Mouse (Mus musculus) 3134 (cell line): ENCODE measurements around the gene Akap6.
A peak's percentile ranks its signal among the peaks of the same experiment; 100 is the strongest.

Experiments
- DNase-seq: peaks from one replicate; pipeline ENCODE4 v3.0.0-alpha.2; 2011; ENCODE audit warnings: low spot score; ENCODE audit not compliant: insufficient read length; ENCODE audit errors: extremely low read depth

The Akap6 gene

DNA sequence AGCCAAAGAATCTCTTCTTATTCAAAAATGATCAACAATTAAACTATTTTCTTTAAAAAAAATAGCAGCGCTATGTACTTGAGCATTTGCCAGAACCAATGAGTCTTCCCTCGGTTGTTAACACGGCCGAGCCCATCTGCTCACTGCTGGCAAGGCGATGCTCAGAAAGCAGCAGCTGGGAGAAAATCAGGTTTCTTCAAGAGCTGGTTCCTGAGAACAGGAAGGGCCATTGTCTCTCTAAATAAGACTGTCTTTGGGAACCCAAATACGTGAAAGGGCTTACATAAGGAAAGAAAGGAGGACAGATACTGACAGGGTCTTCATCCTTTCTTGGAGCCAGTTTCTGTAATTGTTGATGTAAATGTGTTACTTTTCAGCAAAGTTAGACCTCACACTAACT is 75.2 kb downstream of the Akap6 start:
- DNase-seq: no peak

DNA sequence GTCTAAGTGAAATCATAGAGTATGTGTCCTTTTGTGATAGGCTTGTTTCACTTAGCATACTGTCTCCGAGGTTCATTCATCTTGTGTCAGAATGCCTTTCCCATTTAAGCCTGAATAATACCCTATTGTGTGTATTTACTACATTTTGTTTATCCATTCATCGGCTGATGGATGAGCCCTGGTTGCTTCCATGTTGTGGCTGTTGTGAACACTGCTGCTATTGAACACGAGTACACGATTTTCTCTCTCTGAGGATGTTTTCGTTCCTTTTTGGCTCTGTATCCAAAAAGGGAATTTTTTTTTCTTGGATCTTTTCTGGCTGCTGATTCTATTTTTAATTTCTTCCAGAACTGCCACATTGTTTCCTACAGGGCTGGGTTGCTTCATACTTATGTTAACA is 81.0 kb downstream of the Akap6 start:
- DNase-seq: no peak

DNA sequence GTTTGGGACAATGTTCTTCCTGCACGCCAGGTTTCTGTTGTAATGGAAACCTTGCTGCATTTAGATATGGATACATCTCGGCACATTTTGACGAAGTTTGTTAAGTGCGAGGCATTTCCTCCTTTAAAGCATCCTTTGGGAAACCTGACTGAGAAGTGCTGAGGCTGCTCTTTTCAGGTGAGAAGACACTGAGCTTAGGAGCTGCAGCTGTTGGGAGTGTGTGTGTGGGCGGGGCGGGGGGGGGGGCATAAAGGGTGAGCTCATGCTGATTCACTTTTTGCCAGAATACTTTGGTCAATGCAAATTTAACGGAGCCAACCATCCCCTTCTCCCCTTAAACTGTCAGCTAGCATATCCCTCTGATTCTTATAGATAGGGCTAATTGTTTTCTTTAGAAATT is 81.9 kb downstream of the Akap6 start:
- peak; percentile 13 for DNase-seq

GRCm38 (mm10) chr12:52782902-52783441 is 83.8 kb downstream of the Akap6 start:
- DNase-seq: peak; percentile 67

- no peak for DNase-seq
Measured at GRCm38 (mm10) chr12:52785217-52785616, 86.0 kb downstream of the Akap6 start.

- no peak for DNase-seq
Measured at GRCm38 (mm10) chr12:52790350-52790768, 91.2 kb downstream of the Akap6 start.

DNA sequence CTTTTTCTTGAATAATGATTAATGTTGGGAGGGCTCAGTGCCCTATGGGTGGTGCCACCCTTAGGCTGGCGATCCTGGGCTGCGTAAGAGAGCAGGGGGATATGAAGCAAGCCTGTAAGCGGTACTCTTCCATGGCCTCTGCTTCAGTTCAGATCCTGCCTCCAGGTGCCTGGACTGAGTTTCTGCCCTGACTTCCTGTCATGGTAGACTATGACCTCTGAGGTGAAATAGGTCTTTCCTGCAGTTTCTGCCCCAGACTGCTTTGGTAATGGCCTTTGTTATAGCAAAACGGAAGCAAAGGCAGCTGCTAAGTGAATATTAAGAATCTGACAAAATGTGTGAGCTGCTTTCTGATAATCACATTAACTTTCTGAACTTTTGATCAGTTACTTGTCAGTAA is 94.9 kb downstream of the Akap6 start:
- no peak for DNase-seq

DNA sequence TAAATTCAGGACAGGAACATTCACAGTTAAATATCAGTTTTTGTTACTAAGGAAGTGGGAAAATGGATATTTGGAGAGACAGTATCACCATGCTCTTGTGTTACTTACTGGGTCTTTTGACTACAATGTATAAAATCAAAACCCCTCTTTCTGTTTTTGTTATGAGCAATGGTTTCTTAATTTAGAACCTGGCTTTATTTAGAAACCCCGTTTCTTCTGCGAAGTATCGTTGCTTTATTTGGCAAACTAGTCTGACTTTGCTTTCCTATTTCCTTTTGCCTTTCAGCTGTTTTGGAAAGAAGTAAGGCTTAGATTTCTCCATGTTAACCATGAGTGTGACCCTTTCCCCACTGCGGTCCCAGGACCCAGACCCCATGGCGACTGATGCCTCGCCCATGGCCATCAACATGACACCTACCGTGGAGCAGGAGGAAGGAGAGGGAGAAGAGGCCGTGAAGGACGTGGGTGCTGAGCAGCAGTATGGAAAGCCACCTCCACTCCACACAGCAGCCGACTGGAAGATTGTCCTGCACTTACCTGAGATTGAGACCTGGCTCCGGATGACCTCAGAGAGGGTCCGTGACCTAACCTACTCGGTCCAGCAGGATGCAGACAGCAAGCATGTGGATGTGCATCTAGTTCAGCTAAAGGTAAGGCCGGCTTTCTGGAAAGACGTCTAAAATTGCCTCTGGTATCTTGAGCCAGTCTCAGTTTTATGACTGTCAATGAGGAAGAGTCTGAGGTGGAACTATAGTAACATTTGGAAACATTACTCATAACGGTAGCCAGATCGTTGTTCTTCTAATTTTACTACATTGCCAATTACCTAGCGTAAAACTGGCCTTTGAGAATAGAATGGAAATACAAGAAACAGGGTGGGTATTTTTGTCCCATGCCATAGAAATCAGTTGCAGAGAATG is 96.6 kb downstream of the Akap6 start:
- DNase-seq: no peak

DNA sequence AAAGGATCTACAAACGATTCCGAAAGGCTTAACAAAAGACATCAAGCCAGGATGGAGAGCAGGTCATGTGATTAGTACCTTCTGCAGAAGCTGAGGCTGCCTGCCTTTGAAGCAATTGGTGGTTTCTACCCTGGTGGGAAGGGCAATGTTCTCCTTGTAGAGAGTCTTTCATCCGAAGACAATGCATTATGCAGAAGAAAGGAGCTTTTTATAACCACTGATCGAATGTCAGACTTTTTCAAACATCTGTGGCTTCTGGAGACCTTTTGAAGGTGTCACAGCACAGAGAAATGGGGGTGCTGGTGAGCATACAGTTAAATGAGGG is 97.2 kb downstream of the Akap6 start:
- no peak for DNase-seq

- DNase-seq: no peak
Measured at GRCm38 (mm10) chr12:52799717-52800116, 100.5 kb downstream of the Akap6 start.

DNA sequence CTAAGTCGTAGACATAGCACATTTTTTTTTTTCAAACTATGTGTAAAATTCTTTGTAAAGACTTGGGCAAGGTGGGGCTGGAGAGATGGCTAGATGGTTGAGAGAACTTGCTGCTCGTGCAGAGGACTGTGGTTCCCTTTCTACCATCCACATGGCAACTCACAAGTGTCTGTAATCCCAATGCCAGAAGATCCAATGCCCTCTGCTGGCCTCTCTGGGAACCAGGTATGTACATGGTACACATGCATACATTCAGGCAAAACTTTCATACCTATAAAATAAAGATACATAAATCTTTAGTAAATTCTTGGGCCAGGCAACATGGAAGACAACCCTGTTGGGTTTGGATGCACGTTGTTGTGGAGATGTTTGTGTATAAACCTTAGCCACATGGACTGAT is 107.1 kb downstream of the Akap6 start:
- no peak for DNase-seq

- DNase-seq: peak; percentile 58
Measured at GRCm38 (mm10) chr12:52818588-52818987, 119.4 kb downstream of the Akap6 start.

- DNase-seq: no peak
Measured at GRCm38 (mm10) chr12:52824774-52825173, 125.6 kb downstream of the Akap6 start.

DNA sequence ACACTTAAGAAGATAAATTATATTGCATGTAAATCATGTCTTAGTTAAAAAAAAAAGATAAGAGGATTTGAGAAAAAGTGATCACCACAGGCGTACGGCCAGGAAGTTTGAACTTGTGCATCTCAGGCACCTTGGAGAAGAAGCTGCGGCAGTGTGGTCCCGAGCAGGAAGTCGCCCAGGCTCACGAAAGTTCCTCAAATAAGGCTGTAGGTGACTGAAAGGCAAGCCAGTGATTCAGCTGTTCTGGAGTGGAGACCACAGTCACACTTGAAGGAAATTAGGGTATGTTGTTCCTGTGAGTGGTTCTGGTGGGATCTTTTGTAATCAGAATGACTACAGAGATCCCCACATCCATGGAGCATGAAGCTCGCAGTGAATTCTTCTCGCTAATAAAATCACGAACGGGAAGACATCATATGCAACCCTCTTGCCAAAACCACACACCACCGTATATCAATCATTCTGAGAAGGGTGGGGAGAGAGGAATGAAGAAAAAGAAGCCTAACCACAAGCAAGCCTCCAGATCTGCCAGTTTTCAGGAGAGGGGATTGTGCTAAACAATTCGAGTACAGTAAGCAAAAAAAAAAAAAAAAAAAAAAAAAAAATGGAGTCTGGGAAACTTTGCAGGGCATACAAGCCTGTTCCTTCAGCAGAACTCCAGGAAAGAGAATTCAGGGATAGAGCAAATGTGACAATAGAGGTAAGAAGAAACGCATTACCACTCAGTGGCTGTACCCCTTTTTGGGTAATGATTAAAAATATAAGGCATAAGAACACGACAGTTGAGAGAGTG is 130.0 kb downstream of the Akap6 start:
- peak; percentile 71 for DNase-seq

DNA sequence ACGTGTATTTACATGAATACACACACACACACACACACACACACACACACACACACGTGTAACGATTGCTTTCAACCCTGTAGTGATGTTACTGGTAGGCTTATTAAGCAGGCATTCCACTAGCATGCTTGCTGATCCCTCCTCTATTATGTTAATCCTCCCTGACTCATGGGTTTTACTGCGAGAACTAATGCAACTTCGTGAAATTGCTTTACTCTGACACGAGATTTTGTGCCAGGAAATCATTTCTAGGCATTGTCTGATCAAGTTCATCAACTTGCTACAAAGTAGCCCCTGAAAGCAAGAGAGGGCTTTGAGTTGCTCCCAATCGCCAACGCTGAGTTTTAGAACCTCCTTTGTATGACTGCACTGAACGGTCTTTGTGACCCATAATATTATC is 132.6 kb downstream of the Akap6 start:
- no peak for DNase-seq

- no peak for DNase-seq
Measured at GRCm38 (mm10) chr12:52832230-52832629, 133.0 kb downstream of the Akap6 start.

GRCm38 (mm10) chr12:52833141-52833540 is 134.0 kb downstream of the Akap6 start:
- no peak for DNase-seq

DNA sequence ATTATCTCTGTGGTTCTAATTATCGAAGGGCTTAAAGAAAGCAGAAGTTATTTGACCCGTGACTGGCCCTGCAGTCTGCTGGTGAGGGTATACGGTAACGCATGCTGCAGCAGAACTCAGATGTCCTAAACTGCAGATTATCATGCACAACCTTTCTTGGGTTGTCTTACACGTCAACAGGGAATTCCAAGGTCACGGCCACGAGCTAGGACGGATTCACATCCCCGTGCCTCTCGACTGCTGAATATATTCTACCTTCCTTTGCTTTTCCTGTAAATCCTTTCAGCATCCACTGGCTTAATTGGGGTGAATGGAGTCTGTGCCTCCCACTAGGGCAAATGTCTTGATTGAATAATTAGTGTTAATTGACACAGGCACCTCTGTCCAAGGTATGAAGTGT is 134.9 kb downstream of the Akap6 start:
- DNase-seq: no peak

DNA sequence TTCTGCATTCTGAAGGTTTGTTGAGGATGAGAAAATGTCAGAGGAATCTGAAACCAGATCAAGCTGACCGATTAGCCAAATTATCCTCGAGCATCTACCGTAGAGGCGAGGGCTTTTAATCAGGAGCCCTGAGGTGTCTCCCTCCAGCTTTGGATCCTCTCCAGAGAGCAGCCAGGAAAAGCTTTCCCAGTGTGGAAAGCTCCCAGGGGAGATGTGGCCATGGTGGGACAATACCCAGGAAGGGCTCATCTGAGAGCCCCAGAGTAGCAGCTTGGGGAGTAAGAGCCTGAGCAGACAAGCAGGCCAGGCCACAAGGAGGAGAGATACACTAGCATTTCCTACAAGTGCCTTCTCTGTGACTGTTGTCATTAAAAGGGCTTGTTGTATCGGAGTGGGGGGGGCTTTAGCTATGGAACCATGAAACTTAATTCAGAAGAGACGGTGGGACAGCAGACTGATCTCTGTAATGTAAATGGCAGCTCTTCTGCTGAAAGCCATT is 135.6 kb downstream of the Akap6 start:
- DNase-seq: no peak

GRCm38 (mm10) chr12:52835291-52835742 is 136.1 kb downstream of the Akap6 start:
- DNase-seq: peak; percentile 73

GRCm38 (mm10) chr12:52835914-52836546 is 136.8 kb downstream of the Akap6 start:
- DNase-seq: peak; percentile 53
